Mouse (Mus musculus): ENCODE measurements around the gene Vsig10. TPM values are rescaled to one million over a fixed set of nuclear protein-coding genes. Genes with fewer than 3 reads are reported as not detected.

Vsig10 gene
- polyA plus RNA-seq, 1 experiment: 1.7 TPM

GRCm38 (mm10) chr5:117403609-117404008, 84.7 kb downstream of the Vsig10 start:
- H3K4me3 ChIP-seq (ENCODE audit: insufficient read depth, low read depth, low read length): no peak overlapping the region
- no peaks in the 10 kb centered on the region for H3K4me1 ChIP-seq (ENCODE audit: control insufficient read depth, insufficient read depth, insufficient read length, low read length)
- H3K27ac ChIP-seq (replicated peaks; ENCODE audit: low read depth, low read length): no peak overlapping the region

Other genes with a start within 250 kb of the Vsig10 start
- 87.1 and 89.6 TPM in 2 replicates for gene Suds3, start 203.0 kb upstream of the Vsig10 start, polyA plus RNA-seq (2012; ENCODE audit: insufficient read depth, insufficient read length, missing spikeins)
- 5.6 and 6.3 TPM in 2 replicates for gene Taok3, start 199.0 kb upstream of the Vsig10 start, polyA plus RNA-seq (2012; ENCODE audit: insufficient read depth, insufficient read length, missing spikeins)
- gene Pebp1, start 31.5 kb upstream of the Vsig10 start, polyA plus RNA-seq (2012; ENCODE audit: insufficient read depth, insufficient read length, missing spikeins): 292 and 442 TPM in 2 replicates
- 25.5 and 26.5 TPM in 2 replicates for gene Wsb2, start 38.2 kb downstream of the Vsig10 start, polyA plus RNA-seq (2012; ENCODE audit: insufficient read depth, insufficient read length, missing spikeins)
- gene Rfc5, start 70.0 kb downstream of the Vsig10 start, polyA plus RNA-seq (2012; ENCODE audit: insufficient read depth, insufficient read length, missing spikeins): 2.4 and 2.9 TPM in 2 replicates
- not detected in 2 replicates for gene Ksr2, start 94.9 kb downstream of the Vsig10 start, polyA plus RNA-seq (2012; ENCODE audit: insufficient read depth, insufficient read length, missing spikeins)

Data from brown adipose tissue, adult 24 weeks (tissue).